Mouse (Mus musculus) bone marrow, adult 2 months (tissue): Measurements from ENCODE around the gene Gm26602.
A peak's percentile ranks its signal among the peaks of the same experiment; 100 is the strongest.

Source experiments
- CTCF ChIP-seq: fragments of 200-500 bp; IDR thresholded peaks from 2 replicates; pipeline ENCODE4 v1.5.1; 2011; ENCODE audit warnings: low read length, control low read depth; ENCODE audit not compliant: control insufficient read depth, insufficient read depth
- POLR2A ChIP-seq: fragments of 200-500 bp; IDR thresholded peaks from 2 replicates; pipeline ENCODE4 v1.6.1; 2011; ENCODE audit warnings: low read depth, mild to moderate bottlenecking, control low read depth, low read length, borderline replicate concordance; ENCODE audit not compliant: control insufficient read depth

GRCm38 (mm10) chr10:79959847-79960601 lies 49.4 kb downstream of the Gm26602 start, which contains the start of gene Wdr18:
- peak; percentile 97 for TF ChIP-seq CTCF
- TF ChIP-seq POLR2A, result peak; percentile 48; the same call in 1 of the 2 replicates
